Mouse (Mus musculus) right cerebral cortex, postnatal 36 days (tissue): Measurements from ENCODE around the gene Ttc30b.
"Not testable (repeated sequence)": the region's sequence is repeated elsewhere in the genome, so short reads cannot be mapped to it uniquely, and the experiment has no call there.

ENCODE experiments used
- DNase-seq, 2 experiments: peaks; one replicate each; pipeline ENCODE4 v3.0.0; 2022; ENCODE audit warnings: low spot score in 2 of 2, mixed read lengths in 1 of 2

Gene Ttc30b

GRCm38 (mm10) chr2:75938117-75939063, at the start of gene Ttc30b:
Gene Ttc30b, minus strand, starts transcription at chr2:75938585.
- peak; percentile 51 to 71 for DNase-seq

GRCm38 (mm10) chr2:75987739-75988138, 49.4 kb upstream of the Ttc30b start:
- no peak for DNase-seq

- DNase-seq = peak; percentile 52 to 72
Measured at GRCm38 (mm10) chr2:75985124-75985523, 46.7 kb upstream of the Ttc30b start.

- DNase-seq = no peak
Measured at GRCm38 (mm10) chr2:75983847-75984246, 45.5 kb upstream of the Ttc30b start.

GRCm38 (mm10) chr2:75983091-75983490, 44.7 kb upstream of the Ttc30b start:
- DNase-seq = no peak

GRCm38 (mm10) chr2:75982626-75983025, 44.2 kb upstream of the Ttc30b start:
- no peak for DNase-seq

- DNase-seq = peak; percentile 61 to 63
Measured at GRCm38 (mm10) chr2:75981440-75982081, 43.2 kb upstream of the Ttc30b start, which contains the start of gene Ttc30a1. Gene Ttc30a1, minus strand, starts transcription at chr2:75981967.

GRCm38 (mm10) chr2:75980933-75981439, 42.6 kb upstream of the Ttc30b start:
- not testable (repeated sequence) for DNase-seq

- DNase-seq = not testable (repeated sequence)
Measured at GRCm38 (mm10) chr2:75977752-75978368, 39.5 kb upstream of the Ttc30b start, which contains the start of gene Ttc30a2. Gene Ttc30a2, minus strand, starts transcription at chr2:75978170.

- DNase-seq = not testable (repeated sequence)
Measured at GRCm38 (mm10) chr2:75976070-75976469, 37.7 kb upstream of the Ttc30b start.

GRCm38 (mm10) chr2:75974131-75974530, 35.7 kb upstream of the Ttc30b start:
- no peak for DNase-seq

- peak; percentile 52 to 72 for DNase-seq
Measured at GRCm38 (mm10) chr2:75964972-75965371, 26.6 kb upstream of the Ttc30b start.

GRCm38 (mm10) chr2:75964512-75964911, 26.1 kb upstream of the Ttc30b start:
- peak in 1 of 2 experiments; percentile 10 for DNase-seq

GRCm38 (mm10) chr2:75964051-75964450, 25.7 kb upstream of the Ttc30b start:
- no peak for DNase-seq

GRCm38 (mm10) chr2:75963211-75963840, 24.9 kb upstream of the Ttc30b start:
- DNase-seq = no peak

- no peak for DNase-seq
Measured at GRCm38 (mm10) chr2:75960366-75961330, 22.3 kb upstream of the Ttc30b start.

- DNase-seq = peak in 1 of 2 experiments; percentile 9
Measured at GRCm38 (mm10) chr2:75959850-75960365, 21.5 kb upstream of the Ttc30b start.

- no peak for DNase-seq
Measured at GRCm38 (mm10) chr2:75959183-75959849, 20.9 kb upstream of the Ttc30b start.

- no peak for DNase-seq
Measured at GRCm38 (mm10) chr2:75955709-75956108, 17.3 kb upstream of the Ttc30b start.
